Mouse (Mus musculus) left cerebral cortex, postnatal 4 days (tissue): Measurements from ENCODE around the gene Serping1. TPM values are rescaled to one million over a fixed set of nuclear protein-coding genes. Genes with fewer than 3 reads are reported as not detected.

ENCODE experiments used
- DNase-seq: peaks from one replicate; pipeline ENCODE4 v3.0.0-alpha.2; 2022
- intact Hi-C: fragments of 180-260 bp; cut with DNase I; formaldehyde crosslinking; loops from one replicate; pipeline ENCODE4 v1.15.1; 2025
- microRNA-seq: library from miRNA; unstranded; fragments of <30 nt; microRNA quantifications from one replicate; pipeline ENCODE4 v1.2.0, GENCODE M21; 2022
- total RNA-seq, 2 experiments: library from RNA; stranded (reverse); gene quantifications; 2 replicates each; pipeline ENCODE4 v1.2.3; 2021

The Serping1 gene
- total RNA-seq, 2 experiments from 2014 or later: 5.6 to 6.2 TPM

DNA sequence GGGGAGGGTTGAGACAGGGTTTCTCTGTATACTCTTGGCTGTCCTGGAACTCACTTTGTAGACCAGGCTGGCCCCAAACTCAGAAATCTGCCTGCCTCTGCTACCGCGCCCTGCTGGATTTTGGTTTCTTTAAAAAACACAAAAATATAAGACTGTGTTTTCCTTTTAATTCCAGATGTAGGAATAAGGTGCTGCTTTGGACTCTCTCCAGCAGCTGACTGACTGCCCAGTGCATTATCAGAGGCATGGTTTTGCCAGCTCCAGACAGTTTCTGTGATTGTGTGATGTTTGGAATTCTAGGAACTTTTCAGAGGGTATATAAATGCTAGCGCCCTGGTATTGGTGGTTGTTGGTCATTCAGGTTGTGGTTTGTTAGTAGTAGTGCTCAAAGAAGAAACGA, 57.9 kb downstream of the Serping1 start:
- intact Hi-C loops: no loop called here
- DNase-seq: no peak

DNA sequence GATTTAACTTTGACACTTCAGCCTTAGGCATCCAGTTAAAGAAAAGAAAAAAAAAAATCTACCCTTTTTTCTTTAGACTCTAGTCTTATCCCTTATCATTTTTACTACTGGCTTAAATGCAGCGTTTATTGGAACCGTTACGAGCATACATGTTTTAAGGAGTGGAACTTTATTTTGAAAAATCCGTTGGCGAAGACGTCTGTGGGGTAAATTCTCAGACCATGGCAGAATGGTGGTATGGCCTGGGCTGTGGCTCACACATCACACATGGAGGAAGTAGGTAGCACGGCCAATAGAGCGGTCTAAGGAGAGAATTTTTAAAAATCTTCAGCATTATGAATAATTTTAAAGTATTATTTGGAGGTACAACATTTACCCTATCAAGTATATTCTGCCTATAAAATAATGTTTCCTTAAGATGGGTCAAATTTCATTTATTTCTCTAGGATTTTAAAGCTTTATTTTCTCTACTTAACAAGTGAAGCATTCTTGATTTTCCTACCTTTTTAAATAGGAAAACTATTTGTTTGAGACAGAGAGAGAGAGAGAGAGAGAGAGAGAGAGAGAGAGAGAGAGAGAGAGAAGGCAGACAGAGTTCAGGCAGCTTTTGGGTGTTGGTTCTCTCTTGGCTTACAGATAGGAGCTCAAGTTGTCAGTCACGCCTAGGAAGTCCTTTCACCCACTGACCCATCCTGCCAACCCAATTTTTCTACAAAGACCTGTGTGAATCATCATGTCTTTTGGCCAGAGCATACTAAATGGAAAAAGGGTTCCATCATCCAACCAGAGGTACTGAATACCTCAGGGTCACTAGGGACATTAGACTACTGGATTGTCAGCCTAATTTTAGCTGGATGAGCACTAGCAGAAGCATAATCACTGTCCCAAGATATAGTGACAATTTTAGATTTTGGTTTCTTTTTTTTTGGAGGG, 58.6 kb downstream of the Serping1 start:
- intact Hi-C loops: no loop called here
- no peak for DNase-seq

DNA sequence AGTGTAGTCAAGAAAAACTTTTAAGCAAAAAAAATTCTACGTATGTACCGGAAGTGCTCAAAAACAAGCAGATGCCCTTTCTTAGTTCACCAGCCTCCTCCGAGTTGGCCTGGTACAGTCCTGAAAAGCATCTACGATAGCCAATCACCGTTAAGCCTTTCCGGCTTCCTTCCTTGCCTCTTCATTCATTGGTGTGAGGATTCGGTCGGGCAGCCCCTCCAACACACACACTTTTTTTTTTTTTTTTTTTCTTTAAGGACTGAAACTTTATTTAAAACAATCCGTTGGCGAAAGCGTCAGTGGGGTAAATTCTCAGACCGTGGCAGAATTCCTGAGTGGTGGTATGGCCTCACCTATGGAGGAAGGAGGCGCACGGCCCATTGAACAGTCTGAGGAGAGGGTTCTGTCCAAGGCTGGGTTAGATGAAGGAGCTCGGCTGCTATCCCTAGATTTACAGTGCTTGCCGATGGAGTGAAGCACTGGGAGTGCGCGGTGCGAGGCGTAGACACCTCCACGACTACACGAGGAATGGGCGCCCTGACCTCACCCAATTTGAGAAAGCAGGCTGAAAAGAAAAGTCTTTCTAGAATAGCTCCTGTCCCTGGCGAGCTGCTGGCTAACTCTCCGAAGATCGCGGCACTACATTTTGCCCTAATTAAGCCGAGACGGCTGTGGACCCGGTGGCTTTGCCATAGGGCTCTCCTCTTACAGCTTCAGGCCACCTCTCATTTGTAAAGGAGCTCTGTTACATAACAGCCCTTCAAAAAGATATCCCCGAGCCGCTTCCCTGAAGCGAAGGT, 59.5 kb downstream of the Serping1 start:
- DNase-seq: peak; percentile 80
- intact Hi-C loops: no loop called here

Small RNA genes within 50 kb of the gene (microRNA-seq; reads per million reads assigned to microRNA genes)
- gene Mir130a: 10,092 reads per million, percentile 95 among the genes with 10 or more reads in this experiment

Other genes with a start within 250 kb of the Serping1 start
- gene Ctnnd1, start 124.7 kb downstream of the Serping1 start, total RNA-seq: 10 to 100 TPM; 70.4 to 88.0 TPM
- not detected for gene Btbd18, start 116.4 kb downstream of the Serping1 start, total RNA-seq
- gene Selenoh, start 104.7 kb downstream of the Serping1 start, total RNA-seq: 100 to 1,000 TPM in 1 of 2 experiments, 10 to 100 TPM in 1; 96.5 to 104 TPM
- gene Gm28635, start 97.4 kb downstream of the Serping1 start, total RNA-seq: 10 to 100 TPM; 11.7 to 13.7 TPM
- 10 to 100 TPM; 42.5 to 45.3 TPM for gene Med19, start 97.0 kb downstream of the Serping1 start, total RNA-seq
- 100 to 1,000 TPM; 108 to 124 TPM for gene Tmx2, start 96.3 kb downstream of the Serping1 start, total RNA-seq
- gene Zdhhc5, start 60.3 kb downstream of the Serping1 start, total RNA-seq: 10 to 100 TPM; 34.2 to 34.8 TPM
- gene Clp1, start 48.1 kb downstream of the Serping1 start, total RNA-seq: 1 to 10 TPM; 8.3 to 9.3 TPM
- 10 to 100 TPM; 13.7 to 15.4 TPM for gene Ypel4, start 41.4 kb downstream of the Serping1 start, total RNA-seq
- 1 to 10 TPM; 5.8 to 6.9 TPM for gene Gm19426, start 31.8 kb downstream of the Serping1 start, total RNA-seq
- 1 to 10 TPM; 5.3 to 5.7 TPM for gene Ube2l6, start 23.4 kb upstream of the Serping1 start, total RNA-seq
- gene Smtnl1, start 47.2 kb upstream of the Serping1 start, total RNA-seq: not detected
- 10 to 100 TPM; 55.5 to 60.4 TPM for gene Timm10, start 51.6 kb upstream of the Serping1 start, total RNA-seq
- 1 to 10 TPM in 1 of 2 experiments, under 1 TPM in 1; 0.46 to 1.3 TPM for gene Slc43a1, start 63.4 kb upstream of the Serping1 start, total RNA-seq
- 10 to 100 TPM; 59.4 to 61.6 TPM for gene Rtn4rl2, start 111.3 kb upstream of the Serping1 start, total RNA-seq
- gene Slc43a3, start 161.1 kb upstream of the Serping1 start, total RNA-seq: 1 to 10 TPM; 3.4 to 5.6 TPM
- gene Prg2, start 205.0 kb upstream of the Serping1 start, total RNA-seq: not detected
- gene Prg3, start 212.8 kb upstream of the Serping1 start, total RNA-seq: not detected